Mouse (Mus musculus): ENCODE results near the gene Tor2a.
A peak's percentile ranks its signal among the peaks of the same experiment; 100 is the strongest.

The Tor2a gene

GRCm38 (mm10) chr2:32730854-32731253 lies 26.2 kb upstream of the Tor2a start:
- DNase-seq = no peak

- no peak for DNase-seq
These were observed 25.1 kb upstream of the Tor2a start for GRCm38 (mm10) chr2:32731911-32732310.

- no peak for DNase-seq
These were observed 24.3 kb upstream of the Tor2a start for GRCm38 (mm10) chr2:32732695-32733094.

GRCm38 (mm10) chr2:32734480-32734879 lies 22.6 kb upstream of the Tor2a start:
- no peak for DNase-seq

- DNase-seq = no peak
These were observed 22.1 kb upstream of the Tor2a start for GRCm38 (mm10) chr2:32734933-32735332.

- DNase-seq = no peak
These were observed 20.7 kb upstream of the Tor2a start for GRCm38 (mm10) chr2:32736306-32736829.

GRCm38 (mm10) chr2:32737008-32737407 lies 20.0 kb upstream of the Tor2a start:
- no peak for DNase-seq

- DNase-seq = no peak
These were observed 17.7 kb upstream of the Tor2a start for GRCm38 (mm10) chr2:32739311-32739710.

GRCm38 (mm10) chr2:32740916-32741272 lies 16.1 kb upstream of the Tor2a start, which contains the start of gene 6330409D20Rik:
6330409D20Rik (minus strand) TSS chr2:32741016.
- DNase-seq = no peak

GRCm38 (mm10) chr2:32741273-32742172 lies 15.5 kb upstream of the Tor2a start:
- peak; percentile 86 for DNase-seq

GRCm38 (mm10) chr2:32742173-32742531 lies 14.9 kb upstream of the Tor2a start:
- peak; percentile 92 for DNase-seq

GRCm38 (mm10) chr2:32744272-32744982 lies 12.6 kb upstream of the Tor2a start:
- DNase-seq = no peak

- no peak for DNase-seq
These were observed 8.0 kb upstream of the Tor2a start for GRCm38 (mm10) chr2:32749082-32749481.

- DNase-seq = peak; percentile 33
These were observed 6.8 kb upstream of the Tor2a start for GRCm38 (mm10) chr2:32750199-32750598.

GRCm38 (mm10) chr2:32750887-32751664 lies 6.0 kb upstream of the Tor2a start:
- peak; percentile 92 for DNase-seq

GRCm38 (mm10) chr2:32751665-32752033 lies 5.4 kb upstream of the Tor2a start:
- DNase-seq = no peak

- peak; percentile 54 for DNase-seq
These were observed 4.9 kb upstream of the Tor2a start for GRCm38 (mm10) chr2:32752181-32752580.

- DNase-seq = no peak
These were observed 369 bp upstream of the Tor2a start for GRCm38 (mm10) chr2:32756674-32757055.

- no peak for DNase-seq
These were observed 1.5 kb downstream of the Tor2a start for GRCm38 (mm10) chr2:32758503-32758902.

GRCm38 (mm10) chr2:32759001-32759400 lies 2.0 kb downstream of the Tor2a start:
- peak; percentile 31 for DNase-seq

GRCm38 (mm10) chr2:32761361-32761760 lies 4.3 kb downstream of the Tor2a start:
- DNase-seq = no peak

GRCm38 (mm10) chr2:32761859-32762258 lies 4.8 kb downstream of the Tor2a start:
- DNase-seq = no peak

- no peak for DNase-seq
These were observed 6.3 kb downstream of the Tor2a start for GRCm38 (mm10) chr2:32763353-32763752.

Data from retina, postnatal 1 day (tissue).